11 mouse cellular contexts compared by ENCODE assay signal in genomic region chr4:130267069-130267468, GRCm38 (mm10). TPM values are rescaled to one million over a fixed set of nuclear protein-coding genes. Genes with fewer than 3 reads are reported as not detected.
DNase-seq lines count a peak whose midpoint lies in the region; ATAC-seq and TF ChIP-seq lines count a peak whose summit lies in the region.
"Had no signal": no experiment of that assay in that cellular context is flagged by ENCODE, and none has a peak within 500 bp of the region (broad histone marks: within the 10 kb centered on the region; RNA-seq: fewer than 3 reads in every experiment).

No protein-coding gene starts in this region.

- H3K9me3 ChIP-seq in CH12.LX (replicated peaks; ENCODE audit: low read length) (peaks cover 4% of the 10 kb centered on the region), E14TG2a.4 (ENCODE audit: low read length) (no peaks in the 10 kb centered on the region)
- 0 out of 2 replicates have a peak, but pooled peaks cover 3% of the 10 kb centered on the region for H3K9me3 ChIP-seq in kidney, embryonic 16.5 days (ENCODE audit: low read length)
- no peaks in the 10 kb centered on the region for H3K9me3 ChIP-seq in liver, embryonic 16.5 days (replicated peaks; ENCODE audit: control insufficient read depth, low read length)
- H3K9me3 ChIP-seq in midbrain, embryonic 11.5 days (ENCODE audit: control insufficient read depth, low read length): no peaks in the 10 kb centered on the region

- peak overlapping the region; percentile 5; the same call in 1 of the 2 replicates for H3K4me2 ChIP-seq in CH12.LX (ENCODE audit: insufficient read depth, low read depth, poor library complexity, severe bottlenecking)
- no peak overlapping the region for H3K4me2 ChIP-seq in kidney, embryonic 16.5 days (replicated peaks; ENCODE audit: low read depth, low read length)
- H3K4me2 ChIP-seq in liver, embryonic 16.5 days (ENCODE audit: low read depth, low read length): no peak overlapping the region; the same call in 1 of the 2 replicates
- no peak overlapping the region for H3K4me2 ChIP-seq in midbrain, embryonic 11.5 days

- no peak for TF ChIP-seq RAD21 in CH12.LX (IDR thresholded peaks at IDR 0.05; ENCODE audit: low read depth, low read length)

- dilution Hi-C loops in CH12.LX (cut with MboI; ENCODE audit: extremely low pct_ligation_motif_present, extremely low pct_unique_long_range_greater_than_20kb, low sequenced_read_pairs): no loop called here

- 72% methylated on average over 7 of the region's 7 CpGs for WGBS in kidney, embryonic 16.5 days
- 68% methylated on average over 7 of the region's 7 CpGs for WGBS in liver, embryonic 16.5 days (ENCODE audit: insufficient replicate concordance)
- WGBS in midbrain, embryonic 11.5 days: 75% methylated on average over 7 of the region's 7 CpGs

- in situ Hi-C loops in CH12.LX (cut with MboI; ENCODE audit: low pct_ligation_motif_present, low pct_unique_long_range_greater_than_20kb, low sequenced_read_pairs): no loop called here

- no peak overlapping the region for H3K9ac ChIP-seq in CH12.LX (ENCODE audit: insufficient read depth, low read depth)
- H3K9ac ChIP-seq in kidney, embryonic 16.5 days (replicated peaks; ENCODE audit: low read length): no peak overlapping the region
- no peak overlapping the region for H3K9ac ChIP-seq in liver, embryonic 16.5 days (ENCODE audit: low read depth, low read length)
- H3K9ac ChIP-seq in midbrain, embryonic 11.5 days (ENCODE audit: low read length): no peak overlapping the region

- TF ChIP-seq EP300 in CH12.LX (IDR thresholded peaks at IDR 0.05; ENCODE audit: low read length): no peak

- no peak for ATAC-seq in kidney, embryonic 16.5 days (ENCODE audit: low FRiP score, low TSS enrichment)
- peak; percentile 63; the same call in 1 of the 2 replicates for ATAC-seq in liver, embryonic 16.5 days (ENCODE audit: low read depth)
- ATAC-seq in midbrain, embryonic 11.5 days (ENCODE audit: low FRiP score): no peak

- H3K36me3 ChIP-seq in CH12.LX (replicated peaks in 1 of 2; ENCODE audit: control insufficient read depth in 1 of 2, insufficient read depth in 1 of 2, low read length in 1 of 2) (no peaks in the 10 kb centered on the region), E14TG2a.4 (ENCODE audit: insufficient read depth, low read length) (no peaks in the 10 kb centered on the region)
- 0 out of 2 replicates have a peak, but pooled peaks cover 5% of the 10 kb centered on the region for H3K36me3 ChIP-seq in kidney, embryonic 16.5 days (ENCODE audit: insufficient read depth, low read length)
- no peaks in the 10 kb centered on the region for H3K36me3 ChIP-seq in liver, embryonic 16.5 days (ENCODE audit: control insufficient read depth, insufficient read depth)
- H3K36me3 ChIP-seq in midbrain, embryonic 11.5 days (ENCODE audit: control insufficient read depth, insufficient read depth, low read length): peaks cover 2% of the 10 kb centered on the region

- H3K4me1 ChIP-seq in CH12.LX (ENCODE audit: control insufficient read depth in 1 of 2, insufficient read depth in 2 of 2) (peaks cover 6 to 12% of the 10 kb centered on the region in 2 experiments), E14TG2a.4 (replicated peaks; ENCODE audit: low read depth, low read length) (peaks cover 47% of the 10 kb centered on the region)
- H3K4me1 ChIP-seq in kidney, embryonic 16.5 days (ENCODE audit: insufficient read depth, low read length): peaks cover 18% of the 10 kb centered on the region
- H3K4me1 ChIP-seq in liver, embryonic 16.5 days (ENCODE audit: control insufficient read depth, low read depth, low read length): peaks cover 9% of the 10 kb centered on the region
- peaks cover 9% of the 10 kb centered on the region for H3K4me1 ChIP-seq in midbrain, embryonic 11.5 days (ENCODE audit: control insufficient read depth, insufficient read depth, low read length)

- TF ChIP-seq CTCF in CH12.LX (conservative IDR thresholded peaks at IDR 0.05 in 1 of 2, IDR thresholded peaks at IDR 0.05 in 1 of 2; ENCODE audit: low read depth in 2 of 2, low read length in 2 of 2) (no peak), E14TG2a.4 (conservative IDR thresholded peaks at IDR 0.05; ENCODE audit: low read length) (no peak)

- no peak overlapping the region for H3K27ac ChIP-seq in CH12.LX (ENCODE audit: insufficient read depth, low read depth)
- H3K27ac ChIP-seq in kidney, embryonic 16.5 days (ENCODE audit: low read length): peak overlapping the region; percentile 13; the same call in 1 of the 2 replicates
- H3K27ac ChIP-seq in liver, embryonic 16.5 days (ENCODE audit: low read length): no peak overlapping the region
- no peak overlapping the region for H3K27ac ChIP-seq in midbrain, embryonic 11.5 days (ENCODE audit: low read depth, low read length)

- H3K27me3 ChIP-seq in CH12.LX (replicated peaks) (peaks cover 85% of the 10 kb centered on the region), E14TG2a.4 (ENCODE audit: insufficient read depth, low read length) (peaks cover 39% of the 10 kb centered on the region)
- peaks cover 4% of the 10 kb centered on the region; the same call in 1 of the 2 replicates for H3K27me3 ChIP-seq in kidney, embryonic 16.5 days (ENCODE audit: insufficient read depth, low read length)
- peaks cover 29% of the 10 kb centered on the region for H3K27me3 ChIP-seq in liver, embryonic 16.5 days (ENCODE audit: control insufficient read depth, insufficient read depth, low read depth, low read length)
- no peaks in the 10 kb centered on the region for H3K27me3 ChIP-seq in midbrain, embryonic 11.5 days (ENCODE audit: control insufficient read depth, insufficient read depth, low read length)

- no peaks in the 10 kb centered on the region for H3K79me2 ChIP-seq in CH12.LX (replicated peaks; ENCODE audit: control insufficient read depth, extremely low read depth, insufficient read depth, poor library complexity, severe bottlenecking)

- DNase-seq in CH12.LX (ENCODE audit: extremely low read depth): no peak
- DNase-seq in right cerebral cortex, postnatal 4 days: no peak
- no peak for DNase-seq in adrenal gland, postnatal 4 days (ENCODE audit: low spot score in 2 of 2)
- DNase-seq in midbrain, embryonic 11.5 days (ENCODE audit: low spot score, missing footprints): no peak
- DNase-seq in layer of hippocampus, postnatal 36 days: no peak
- DNase-seq: spleen, adult 18-20 months had no signal

- TF ChIP-seq POLR2A in CH12.LX (IDR thresholded peaks at IDR 0.05; ENCODE audit: low read depth, low read length): no peak

- H3K4me3 ChIP-seq in CH12.LX (replicated peaks in 1 of 3; ENCODE audit: low read depth in 2 of 3, low read length in 2 of 3, poor library complexity in 1 of 3) (no peak overlapping the region), E14TG2a.4 (replicated peaks; ENCODE audit: low read length) (peak overlapping the region; percentile 54)
- no peak overlapping the region for H3K4me3 ChIP-seq in kidney, embryonic 16.5 days (ENCODE audit: low read length)
- no peak overlapping the region for H3K4me3 ChIP-seq in liver, embryonic 16.5 days (ENCODE audit: low read depth, low read length)
- no peak overlapping the region for H3K4me3 ChIP-seq in midbrain, embryonic 11.5 days (ENCODE audit: low read depth, low read length)
- H3K4me3 ChIP-seq: myocyte had no signal

TF ChIP-seq in CH12.LX, 34 proteins besides CTCF, POLR2A, EP300 and RAD21 (continues in another document):
- no peak for TF ChIP-seq PAX5 (IDR thresholded peaks at IDR 0.05; ENCODE audit: low read length)
- no peak for TF ChIP-seq TBP (conservative IDR thresholded peaks at IDR 0.05; ENCODE audit: low read depth, low read length)
- TF ChIP-seq MEF2A (IDR thresholded peaks at IDR 0.05; ENCODE audit: borderline replicate concordance, low read depth, low read length): no peak
- TF ChIP-seq USF1 (IDR thresholded peaks at IDR 0.05; ENCODE audit: low read depth, low read length): no peak
- TF ChIP-seq BHLHE40 (IDR thresholded peaks at IDR 0.05; ENCODE audit: low read depth, low read length): no peak

RNA-seq across cellular contexts. Expression of gene Serinc2, which starts 11.9 kb away (rescaled TPM):
- total RNA-seq in CH12.LX (2012; rRNA removed): 0.08 TPM in 1 of 2 replicates, not detected in the other
- not detected in 2 replicates for total RNA-seq in CH12.LX (2014; rRNA removed)
- polyA plus RNA-seq in CH12.LX (2012; ENCODE audit: insufficient read length, low read depth): 0.20 TPM in 1 of 2 replicates, not detected in the other
- 58.6 and 65.0 TPM in 2 replicates for polyA plus RNA-seq in kidney, embryonic 16.5 days (2015; fragmentation: Nextera tagmentation; extraction: Ambion mirVana)
- polyA plus RNA-seq in liver, embryonic 16.5 days (2015; fragmentation: Nextera tagmentation; extraction: Ambion mirVana): 0.76 and 1.3 TPM in 2 replicates
- total RNA-seq in adrenal gland, postnatal 4 days (2021): 1 to 10 TPM; 2.5 to 4.2 TPM
- polyA plus RNA-seq in midbrain, embryonic 11.5 days (2014; fragmentation: Nextera tagmentation; extraction: Ambion mirVana): 44.0 and 50.9 TPM in 2 replicates
- 10 to 100 TPM; 12.0 to 13.2 TPM for total RNA-seq in layer of hippocampus, postnatal 36 days (2021)

RNA-seq across cellular contexts. Expression of gene Fabp3, which starts 41.3 kb away (rescaled TPM):
- not detected in 2 replicates for total RNA-seq in CH12.LX (2012; rRNA removed)
- total RNA-seq in CH12.LX (2014; rRNA removed): not detected in 2 replicates
- 0.38 TPM in 1 of 2 replicates, not detected in the other for polyA plus RNA-seq in CH12.LX (2012; ENCODE audit: insufficient read length, low read depth)
- 136 and 161 TPM in 2 replicates for polyA plus RNA-seq in kidney, embryonic 16.5 days (2015; fragmentation: Nextera tagmentation; extraction: Ambion mirVana)
- 3.0 and 5.4 TPM in 2 replicates for polyA plus RNA-seq in liver, embryonic 16.5 days (2015; fragmentation: Nextera tagmentation; extraction: Ambion mirVana)
- total RNA-seq in adrenal gland, postnatal 4 days (2021): 10 to 100 TPM; 27.0 to 37.9 TPM
- polyA plus RNA-seq in midbrain, embryonic 11.5 days (2014; fragmentation: Nextera tagmentation; extraction: Ambion mirVana): 16.7 and 18.6 TPM in 2 replicates
- 10 to 100 TPM; 94.1 to 94.6 TPM for total RNA-seq in layer of hippocampus, postnatal 36 days (2021)

RNA-seq across cellular contexts. Expression of gene Gm10570, which starts 41.4 kb away (rescaled TPM):
- total RNA-seq in CH12.LX (2012; rRNA removed) (not detected in 2 replicates), CH12.LX (2014; rRNA removed) (not detected in 2 replicates)
- polyA plus RNA-seq in CH12.LX (2012; ENCODE audit: insufficient read length, low read depth): not detected in 2 replicates
- 0.57 TPM in 1 of 2 replicates, not detected in the other for polyA plus RNA-seq in kidney, embryonic 16.5 days (2015; fragmentation: Nextera tagmentation; extraction: Ambion mirVana)
- not detected in 2 replicates for polyA plus RNA-seq in liver, embryonic 16.5 days (2015; fragmentation: Nextera tagmentation; extraction: Ambion mirVana)
- not detected for total RNA-seq in adrenal gland, postnatal 4 days (2021)
- polyA plus RNA-seq in midbrain, embryonic 11.5 days (2014; fragmentation: Nextera tagmentation; extraction: Ambion mirVana): not detected in 2 replicates
- total RNA-seq in layer of hippocampus, postnatal 36 days (2021): 1 to 10 TPM in 1 of 2 experiments, not detected in 1; 1.1 TPM

RNA-seq across cellular contexts. Expression of gene Gm853, which starts 44.9 kb away (rescaled TPM):
- total RNA-seq in CH12.LX (2012; rRNA removed): not detected in 2 replicates
- total RNA-seq in CH12.LX (2014; rRNA removed): not detected in 2 replicates
- not detected in 2 replicates for polyA plus RNA-seq in CH12.LX (2012; ENCODE audit: insufficient read length, low read depth)
- 1.2 and 2.6 TPM in 2 replicates for polyA plus RNA-seq in kidney, embryonic 16.5 days (2015; fragmentation: Nextera tagmentation; extraction: Ambion mirVana)
- polyA plus RNA-seq in liver, embryonic 16.5 days (2015; fragmentation: Nextera tagmentation; extraction: Ambion mirVana): not detected in 2 replicates
- total RNA-seq in adrenal gland, postnatal 4 days (2021): not detected
- polyA plus RNA-seq in midbrain, embryonic 11.5 days (2014; fragmentation: Nextera tagmentation; extraction: Ambion mirVana): not detected in 2 replicates
- not detected for total RNA-seq in layer of hippocampus, postnatal 36 days (2021)
- polyA plus RNA-seq: heart, embryonic 14.5 days; myocyte had no signal

Comparison
In these comparisons a context has a peak if more than half of its experiments do, and no peak if none do; other contexts are left out.
1. RNA of gene Serinc2, which starts 11.9 kb away (polyA plus RNA-seq): 58.6 to 65.0 TPM in kidney, embryonic 16.5 days and 44.0 to 50.9 TPM in midbrain, embryonic 11.5 days; 0.76 to 1.3 TPM in liver, embryonic 16.5 days and 0.20 TPM in CH12.LX; every median in the first group is over 10 times any median in the second.